Mouse (Mus musculus) forebrain, embryonic 15.5 days (tissue): Measurements from ENCODE around the gene Eid1. TPM values are rescaled to one million over a fixed set of nuclear protein-coding genes. Genes with fewer than 3 reads are reported as not detected.

Experiments
- ATAC-seq: fragments of 200-750 bp; cut with Nextera tagmentation; replicated peaks from 2 replicates; pipeline ENCODE4 v1.8.0; 2017; ENCODE audit warnings: mild to moderate bottlenecking, moderate TSS enrichment, moderate library complexity
- H3K27ac ChIP-seq: fragments of 300-500 bp; sonication (generic); replicated peaks from 2 replicates; pipeline ENCODE4 v1.5.1; 2015; ENCODE audit warnings: mild to moderate bottlenecking, inconsistent platforms
- H3K27me3 ChIP-seq: fragments of 300-500 bp; sonication (generic); 2 replicates; pipeline ENCODE4 v1.6.1; 2015; ENCODE audit warnings: inconsistent platforms
- H3K36me3 ChIP-seq: fragments of 300-500 bp; sonication (generic); 2 replicates; pipeline ENCODE4 v1.6.1; 2015; ENCODE audit warnings: mild to moderate bottlenecking, inconsistent platforms
- H3K4me1 ChIP-seq: fragments of 300-500 bp; sonication (generic); 2 replicates; pipeline ENCODE4 v1.6.1; 2015; ENCODE audit warnings: inconsistent platforms
- H3K4me2 ChIP-seq: fragments of 300-500 bp; sonication (generic); replicated peaks from 2 replicates; pipeline ENCODE4 v1.6.1; 2015; ENCODE audit warnings: mild to moderate bottlenecking, inconsistent platforms
- H3K4me3 ChIP-seq: fragments of 300-500 bp; sonication (generic); 2 replicates; pipeline ENCODE4 v1.5.1; 2015; ENCODE audit warnings: mild to moderate bottlenecking, inconsistent platforms
- H3K9ac ChIP-seq: fragments of 300-500 bp; sonication (generic); replicated peaks from 2 replicates; pipeline ENCODE4 v1.6.1; 2015; ENCODE audit warnings: mild to moderate bottlenecking, inconsistent platforms
- H3K9me3 ChIP-seq: fragments of 300-500 bp; sonication (generic); 2 replicates; pipeline ENCODE4 v1.6.1; 2016; ENCODE audit warnings: inconsistent platforms
- WGBS: fragments of 180-500 bp; shearing (Covaris S2); methylation state at CpG from one replicate; pipeline ENCODE4 v1.1.7; 2015; ENCODE audit warnings: mixed read lengths; 5-methylcytosine and 5-hydroxymethylcytosine counted together
- polyA plus RNA-seq: library from polyadenylated mRNA; unstranded; fragments of >200 nt; fragmentation: Nextera tagmentation; extraction: Ambion mirVana; gene quantifications from 2 replicates; pipeline ENCODE4 v1.2.1, GENCODE M21; 2015

Eid1 gene
- polyA plus RNA-seq, 1 experiment from 2014 or later: 348 TPM

DNA sequence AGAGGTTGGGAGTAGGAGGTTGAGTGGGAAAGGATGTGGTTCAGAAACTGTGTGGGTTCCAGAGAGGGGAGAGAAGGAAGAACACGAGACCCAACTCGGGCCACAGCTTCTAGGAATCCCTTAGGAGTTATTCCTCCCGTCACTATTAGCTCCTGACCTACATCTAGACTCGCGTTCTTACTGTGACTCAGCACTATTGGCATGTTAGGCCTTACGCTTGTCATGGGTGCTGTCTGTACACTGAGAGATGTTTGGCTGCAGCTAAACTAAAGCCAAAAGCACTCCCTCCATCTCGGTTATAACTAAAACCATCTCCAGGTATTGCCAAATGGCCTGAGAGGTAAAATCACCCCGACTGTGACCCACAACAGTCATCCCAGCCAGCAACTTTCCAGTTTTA, 43.7 kb downstream of the Eid1 start:
- no peak for ATAC-seq
- Histone ChIP-seq H3K9ac (no peak overlapping the region), H3K9me3 (no peaks in the 10 kb centered on the region), H3K36me3 (no peaks in the 10 kb centered on the region), H3K27ac (no peak overlapping the region), H3K4me1 (no peaks in the 10 kb centered on the region), H3K4me2 (no peak overlapping the region), H3K27me3 (peaks cover 5% of the 10 kb centered on the region), H3K4me3 (no peak overlapping the region)
- WGBS: 88% methylated on average over 8 of the region's 8 CpGs

DNA sequence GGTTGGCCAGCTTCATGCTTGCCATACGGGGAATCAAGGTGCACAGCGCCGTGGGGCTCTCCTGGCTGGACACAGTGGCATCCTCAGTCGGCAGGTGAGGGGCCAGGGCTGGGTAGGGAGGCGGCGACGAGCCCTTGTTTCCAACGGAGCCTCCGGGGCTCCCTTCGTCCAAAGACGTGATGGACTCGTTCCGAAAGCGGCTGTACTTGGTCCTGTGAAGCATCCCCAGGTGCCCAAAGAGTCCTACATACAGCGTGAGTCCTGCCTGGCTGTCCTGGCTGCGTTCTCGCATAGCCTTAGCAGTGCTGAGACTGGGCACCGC, 50.2 kb downstream of the Eid1 start:
- Histone ChIP-seq H3K4me2 (peak overlapping the region; percentile 99), H3K4me1 (peaks cover 24% of the 10 kb centered on the region), H3K36me3 (no peaks in the 10 kb centered on the region), H3K9me3 (no peaks in the 10 kb centered on the region), H3K9ac (peak overlapping the region; percentile 63), H3K27me3 (peaks cover 21% of the 10 kb centered on the region), H3K27ac (no peak overlapping the region), H3K4me3 (peak overlapping the region; percentile 56)
- ATAC-seq: no peak; the same call in 1 of the 2 replicates
- 2% methylated on average over 18 of the region's 18 CpGs for WGBS

GRCm38 (mm10) chr2:125723408-125724085, 50.7 kb downstream of the Eid1 start:
- peak overlapping the region; percentile 54; the same call in 1 of the 2 replicates for H3K27ac ChIP-seq
- WGBS: under 1% methylated on average over 34 of the region's 34 CpGs
- H3K27me3 ChIP-seq: peaks cover 21% of the 10 kb centered on the region

GRCm38 (mm10) chr2:125724086-125724430, 51.2 kb downstream of the Eid1 start, which contains the start of gene Shc4:
Shc4 (minus strand) TSS chr2:125724148.
- no peaks in the 10 kb centered on the region for H3K36me3 ChIP-seq
- H3K27ac ChIP-seq: peak within 1 kb of the TSS; percentile 54; the same call in 1 of the 2 replicates
- peaks cover 24% of the 10 kb centered on the region for H3K4me1 ChIP-seq
- no peaks in the 10 kb centered on the region for H3K9me3 ChIP-seq
- peak within 1 kb of the TSS; percentile 99 for H3K4me2 ChIP-seq
- peak within 1 kb of the TSS; percentile 56 for H3K4me3 ChIP-seq
- peaks cover 21% of the 10 kb centered on the region for H3K27me3 ChIP-seq
- under 1% methylated on average over 15 of the region's 15 CpGs for WGBS
- H3K9ac ChIP-seq: peak within 1 kb of the TSS; percentile 63
- peak; percentile 91 for ATAC-seq

More at GRCm38 (mm10) chr2:125723408-125724085, 50.7 kb downstream of the Eid1 start:
- ATAC-seq: peak; percentile 89
- H3K9ac ChIP-seq: peak overlapping the region; percentile 63
- no peaks in the 10 kb centered on the region for H3K36me3 ChIP-seq
- H3K9me3 ChIP-seq: no peaks in the 10 kb centered on the region
- peak overlapping the region; percentile 56 for H3K4me3 ChIP-seq
- peaks cover 24% of the 10 kb centered on the region for H3K4me1 ChIP-seq
- peak overlapping the region; percentile 99 for H3K4me2 ChIP-seq

Other genes starting within 250 kb of the Eid1 start
- 0.09 and 0.23 TPM in 2 replicates for gene Gm9913, start 168.0 kb upstream of the Eid1 start, polyA plus RNA-seq
- gene Fbn1, start 165.1 kb upstream of the Eid1 start, polyA plus RNA-seq: 1.9 and 2.2 TPM in 2 replicates
- gene Cep152, start 48.0 kb upstream of the Eid1 start, polyA plus RNA-seq: 4.4 and 4.5 TPM in 2 replicates
- 1.5 and 1.6 TPM in 2 replicates for gene Shc4, start 51.1 kb downstream of the Eid1 start, polyA plus RNA-seq
- gene Secisbp2l, start 109.8 kb downstream of the Eid1 start, polyA plus RNA-seq: 29.6 and 30.7 TPM in 2 replicates
- gene Galk2, start 186.0 kb downstream of the Eid1 start, polyA plus RNA-seq: 28.7 and 29.1 TPM in 2 replicates
- 66.8 and 66.9 TPM in 2 replicates for gene Cops2, start 186.0 kb downstream of the Eid1 start, polyA plus RNA-seq